Mouse (Mus musculus): ENCODE data around the gene Entpd2. TPM values are rescaled to one million over a fixed set of nuclear protein-coding genes. Genes with fewer than 3 reads are reported as not detected.

The Entpd2 gene
- total RNA-seq, 1 experiment: 0.76 TPM

DNA sequence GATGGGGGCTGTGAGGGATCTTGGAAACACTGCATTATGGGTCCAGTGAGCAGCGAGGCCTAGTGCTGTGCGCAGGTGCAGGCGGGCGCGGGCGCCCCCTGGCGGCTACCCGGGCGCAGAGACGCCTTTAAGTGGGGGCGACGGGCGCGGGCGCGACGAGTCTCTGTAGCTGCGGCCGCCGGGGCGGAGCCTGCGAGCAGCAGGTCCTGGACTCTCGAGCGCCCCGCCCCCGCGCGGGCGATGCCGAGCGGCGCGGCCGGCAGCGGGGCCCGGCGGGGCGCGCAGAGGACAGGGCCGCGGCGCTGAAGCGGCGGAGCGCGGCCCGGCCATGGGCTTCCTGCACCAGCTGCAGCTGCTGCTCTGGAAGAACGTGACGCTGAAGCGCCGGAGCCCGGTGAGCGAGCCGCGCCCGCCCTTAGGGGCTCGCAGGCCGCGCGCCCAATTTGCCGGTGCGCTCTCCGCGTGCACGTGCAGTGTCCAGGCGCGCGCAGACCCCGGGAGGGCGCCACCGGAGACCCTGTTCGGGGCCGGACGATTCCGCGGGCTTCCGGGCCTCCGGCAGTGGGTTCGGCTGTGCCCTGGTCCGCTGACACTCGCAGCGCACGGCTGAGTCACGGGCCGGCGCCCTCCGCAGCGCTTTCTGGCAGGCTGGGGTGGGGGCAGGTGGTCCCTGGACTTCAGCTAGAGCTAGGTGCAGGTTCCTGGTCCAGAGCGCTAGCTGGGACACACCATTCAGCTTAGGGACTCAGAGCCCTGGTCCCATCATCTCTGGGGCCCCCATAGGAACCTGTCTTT, 33.0 kb downstream of the Entpd2 start, which contains the start of gene Abca2:
Gene Abca2 (plus strand): TSS at position 262 of the 795 bp plus-strand sequence.
- peak; percentile 81 for DNase-seq (ENCODE audit: low read depth, low spot score)

DNA sequence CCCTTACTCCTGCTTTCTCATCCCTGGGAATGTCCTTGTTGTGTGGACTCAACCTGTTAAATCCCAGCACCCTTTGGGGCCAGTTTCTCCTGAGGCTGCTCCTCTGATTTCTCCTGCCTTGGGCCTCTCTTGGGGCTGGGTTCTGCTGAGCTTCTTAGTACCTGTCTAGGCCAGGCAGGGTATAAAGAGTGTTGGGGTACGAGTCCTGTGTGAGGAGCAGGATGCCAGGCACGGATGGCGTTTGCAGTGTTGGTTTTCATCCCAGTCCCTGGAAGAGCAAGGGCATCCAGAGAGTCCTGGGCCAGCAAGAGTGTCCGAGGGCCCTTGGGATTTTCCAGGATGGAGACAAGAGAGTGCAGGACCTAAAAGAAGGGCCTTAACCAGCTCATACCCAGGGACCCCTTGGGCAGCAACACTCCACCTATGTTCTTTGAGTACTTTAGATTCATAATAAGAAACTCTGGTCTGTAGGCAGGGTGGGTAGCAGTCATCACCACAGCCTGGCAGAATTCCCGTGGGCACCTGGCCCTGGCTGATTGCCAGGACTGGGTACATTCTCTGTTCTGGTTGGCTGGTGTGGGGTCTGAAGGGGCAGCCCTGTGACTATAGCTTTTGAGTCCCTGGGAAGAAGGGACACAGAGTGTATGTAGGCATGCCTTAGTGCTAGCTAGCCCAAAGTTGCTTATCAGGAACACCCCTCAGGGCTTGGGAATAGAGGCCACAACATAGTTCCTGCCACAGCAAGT, 33.9 kb downstream of the Entpd2 start:
- H3K9me3 ChIP-seq (ENCODE audit: control insufficient read depth, insufficient read depth, low read depth, low read length): no peaks in the 10 kb centered on the region
- H3K9ac ChIP-seq (ENCODE audit: insufficient read depth, low read depth, low read length, poor library complexity, severe bottlenecking): peak overlapping the region; percentile 79; the same call in 1 of the 2 replicates
- TF ChIP-seq CHD2 (IDR thresholded peaks at IDR 0.05; ENCODE audit: low read depth, low read length): no peak
- TF ChIP-seq ZNF384 (IDR thresholded peaks at IDR 0.05; ENCODE audit: low read depth, low read length): no peak
- no peak for TF ChIP-seq MAFK (IDR thresholded peaks at IDR 0.05; ENCODE audit: insufficient read depth, low read depth, low read length)
- TF ChIP-seq ZC3H11A (IDR thresholded peaks at IDR 0.05; ENCODE audit: borderline replicate concordance, low read depth, low read length): no peak
- H3K27ac ChIP-seq (ENCODE audit: insufficient read depth, low read depth, low read length, poor library complexity, severe bottlenecking): no peak overlapping the region
- H3K4me3 ChIP-seq (ENCODE audit: insufficient read depth in 1 of 2, low read depth in 1 of 2, low read length in 2 of 2, poor library complexity in 1 of 2, severe bottlenecking in 1 of 2): peak overlapping the region; percentile 81 to 86; a peak in 3 of 4 replicates
- peaks cover 2% of the 10 kb centered on the region; the same call in 1 of the 2 replicates for H3K36me3 ChIP-seq (ENCODE audit: control insufficient read depth, insufficient read depth, low read length, poor library complexity, severe bottlenecking)
- no peak for DNase-seq (ENCODE audit: low read depth, low spot score)
- H3K4me1 ChIP-seq (ENCODE audit: control insufficient read depth in 2 of 2, insufficient read depth in 2 of 2, low read length in 2 of 2, poor library complexity in 1 of 2): peaks cover 0 to 8% of the 10 kb centered on the region in 2 experiments; a peak in 1 of 4 replicates
- in situ Hi-C loops (cut with MboI; ENCODE audit: low sequenced_read_pairs in 2 of 2, unreplicated experiment in 2 of 2): no loop called here

More for the DNA sequence above, 33.0 kb downstream of the Entpd2 start, which contains the start of gene Abca2:
- no peaks in the 10 kb centered on the region for H3K9me3 ChIP-seq (ENCODE audit: control insufficient read depth, insufficient read depth, low read depth, low read length)
- H3K27ac ChIP-seq (ENCODE audit: insufficient read depth, low read depth, low read length, poor library complexity, severe bottlenecking): no peak within 1 kb of the TSS
- H3K9ac ChIP-seq (ENCODE audit: insufficient read depth, low read depth, low read length, poor library complexity, severe bottlenecking): peak within 1 kb of the TSS; percentile 79
- in situ Hi-C loops (cut with MboI; ENCODE audit: low sequenced_read_pairs in 2 of 2, unreplicated experiment in 2 of 2): no loop called here
- H3K4me3 ChIP-seq (ENCODE audit: insufficient read depth in 1 of 2, low read depth in 1 of 2, low read length in 2 of 2, poor library complexity in 1 of 2, severe bottlenecking in 1 of 2): peak within 1 kb of the TSS; percentile 81 to 86
- H3K36me3 ChIP-seq (ENCODE audit: control insufficient read depth, insufficient read depth, low read length, poor library complexity, severe bottlenecking): no peaks in the 10 kb centered on the region; the same call in 1 of the 2 replicates
- TF ChIP-seq HCFC1 (IDR thresholded peaks at IDR 0.05; ENCODE audit: borderline replicate concordance, insufficient read depth, low read length) (no peak; the same call in 1 of the 2 replicates), CHD2 (IDR thresholded peaks at IDR 0.05; ENCODE audit: low read depth, low read length) (no peak), ZNF384 (IDR thresholded peaks at IDR 0.05; ENCODE audit: low read depth, low read length) (no peak), MAFK (IDR thresholded peaks at IDR 0.05; ENCODE audit: insufficient read depth, low read depth, low read length) (no peak)
- peaks cover 0 to 8% of the 10 kb centered on the region in 2 experiments; a peak in 1 of 4 replicates for H3K4me1 ChIP-seq (ENCODE audit: control insufficient read depth in 2 of 2, insufficient read depth in 2 of 2, low read length in 2 of 2, poor library complexity in 1 of 2)

DNA sequence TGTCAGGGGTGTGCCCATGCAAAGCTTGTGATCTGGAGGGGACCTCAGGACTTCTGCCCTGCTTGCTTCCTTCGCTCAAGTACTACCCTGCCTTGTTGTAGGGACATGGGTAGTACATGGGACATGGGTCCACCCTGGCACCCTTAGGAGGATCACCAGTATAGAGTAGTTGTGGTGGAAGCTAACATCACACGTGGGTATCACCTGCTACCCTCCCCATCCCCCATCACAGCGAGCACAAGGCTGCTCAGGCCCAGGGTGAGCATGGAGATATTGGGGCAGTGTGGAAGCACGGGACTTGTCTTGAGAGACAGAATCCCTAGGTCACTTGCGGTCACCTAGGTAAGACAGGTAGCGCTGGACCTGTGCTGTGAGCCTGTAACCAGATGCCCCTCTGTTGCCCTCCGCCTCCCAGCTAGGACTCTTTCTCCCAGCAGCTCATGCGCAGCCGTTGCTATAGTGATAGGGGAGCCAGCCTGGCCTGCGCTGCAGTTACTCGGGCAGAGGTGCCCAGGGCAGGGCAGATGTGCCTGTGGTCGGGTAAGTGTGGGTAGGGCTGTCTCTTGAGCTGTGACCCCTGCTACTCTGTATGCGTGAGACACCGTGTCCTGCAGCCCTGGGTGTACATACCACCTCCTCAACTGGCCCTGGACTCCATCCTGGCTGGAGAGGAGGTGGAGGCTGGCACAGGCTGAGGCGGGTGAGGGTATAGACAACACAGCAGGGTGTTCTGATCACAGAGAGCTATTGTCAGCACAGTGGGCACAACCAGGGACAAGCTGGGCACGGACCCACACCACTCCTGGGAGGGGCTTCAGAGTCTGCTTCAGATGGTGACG, 34.9 kb downstream of the Entpd2 start:
- no peak overlapping the region for H3K9ac ChIP-seq (ENCODE audit: insufficient read depth, low read depth, low read length, poor library complexity, severe bottlenecking)
- no peak for TF ChIP-seq CHD2 (IDR thresholded peaks at IDR 0.05; ENCODE audit: low read depth, low read length)
- no peak for TF ChIP-seq MAFK (IDR thresholded peaks at IDR 0.05; ENCODE audit: insufficient read depth, low read depth, low read length)
- TF ChIP-seq ZNF384 (IDR thresholded peaks at IDR 0.05; ENCODE audit: low read depth, low read length): no peak
- TF ChIP-seq ZC3H11A (IDR thresholded peaks at IDR 0.05; ENCODE audit: borderline replicate concordance, low read depth, low read length): no peak
- no peak for TF ChIP-seq HCFC1 (IDR thresholded peaks at IDR 0.05; ENCODE audit: borderline replicate concordance, insufficient read depth, low read length)
- peaks cover 9% of the 10 kb centered on the region; the same call in 1 of the 2 replicates for H3K36me3 ChIP-seq (ENCODE audit: control insufficient read depth, insufficient read depth, low read length, poor library complexity, severe bottlenecking)
- no peak overlapping the region for H3K27ac ChIP-seq (ENCODE audit: insufficient read depth, low read depth, low read length, poor library complexity, severe bottlenecking)
- in situ Hi-C loops (cut with MboI; ENCODE audit: low sequenced_read_pairs in 2 of 2, unreplicated experiment in 2 of 2): no loop called here
- H3K9me3 ChIP-seq (ENCODE audit: control insufficient read depth, insufficient read depth, low read depth, low read length): no peaks in the 10 kb centered on the region
- H3K4me3 ChIP-seq (ENCODE audit: insufficient read depth in 1 of 2, low read depth in 1 of 2, low read length in 2 of 2, poor library complexity in 1 of 2, severe bottlenecking in 1 of 2): no peak overlapping the region
- no peak for DNase-seq (ENCODE audit: low read depth, low spot score)
- H3K4me1 ChIP-seq (ENCODE audit: control insufficient read depth in 2 of 2, insufficient read depth in 2 of 2, low read length in 2 of 2, poor library complexity in 1 of 2): peaks cover 0 to 5% of the 10 kb centered on the region in 2 experiments; a peak in 1 of 4 replicates

DNA sequence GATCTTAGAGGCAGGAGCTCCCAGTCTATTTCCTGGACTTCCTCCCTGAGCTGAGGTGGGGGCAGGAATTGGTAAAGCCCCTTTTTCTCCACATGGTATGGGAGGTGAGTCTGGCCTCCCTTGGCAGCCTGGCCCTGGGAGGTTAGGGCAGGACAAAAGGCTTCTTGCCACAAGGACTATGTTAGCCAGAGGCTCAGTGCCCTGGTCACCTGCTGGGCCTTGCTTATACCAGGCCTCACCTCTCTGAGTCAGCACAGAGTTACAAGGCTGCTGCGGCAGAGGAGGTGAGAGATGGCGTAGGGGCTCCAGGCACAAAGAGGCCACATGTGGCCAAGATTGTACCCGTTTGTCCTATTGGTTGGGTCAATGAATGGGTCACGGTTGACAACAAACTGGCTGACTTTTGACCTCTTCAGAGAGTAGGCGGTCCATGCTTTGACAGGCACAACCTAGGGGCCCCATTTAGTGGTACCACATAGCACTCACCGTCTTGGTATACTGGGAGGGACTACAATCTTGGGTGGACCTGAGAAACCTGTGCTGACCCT, 35.7 kb downstream of the Entpd2 start:
- Histone ChIP-seq H3K9ac (ENCODE audit: insufficient read depth, low read depth, low read length, poor library complexity, severe bottlenecking) (no peak overlapping the region), H3K36me3 (ENCODE audit: control insufficient read depth, insufficient read depth, low read length, poor library complexity, severe bottlenecking) (peaks cover 11% of the 10 kb centered on the region; the same call in 1 of the 2 replicates), H3K4me1 (ENCODE audit: control insufficient read depth in 2 of 2, insufficient read depth in 2 of 2, low read length in 2 of 2, poor library complexity in 1 of 2) (peaks cover 0 to 5% of the 10 kb centered on the region in 2 experiments; a peak in 1 of 4 replicates), H3K9me3 (ENCODE audit: control insufficient read depth, insufficient read depth, low read depth, low read length) (no peaks in the 10 kb centered on the region), H3K27ac (ENCODE audit: insufficient read depth, low read depth, low read length, poor library complexity, severe bottlenecking) (no peak overlapping the region), H3K4me3 (ENCODE audit: insufficient read depth in 1 of 2, low read depth in 1 of 2, low read length in 2 of 2, poor library complexity in 1 of 2, severe bottlenecking in 1 of 2) (no peak overlapping the region)
- in situ Hi-C loops (cut with MboI; ENCODE audit: low sequenced_read_pairs in 2 of 2, unreplicated experiment in 2 of 2): no loop called here
- TF ChIP-seq ZC3H11A (IDR thresholded peaks at IDR 0.05; ENCODE audit: borderline replicate concordance, low read depth, low read length) (no peak), ZNF384 (IDR thresholded peaks at IDR 0.05; ENCODE audit: low read depth, low read length) (no peak), MAFK (IDR thresholded peaks at IDR 0.05; ENCODE audit: insufficient read depth, low read depth, low read length) (no peak), HCFC1 (IDR thresholded peaks at IDR 0.05; ENCODE audit: borderline replicate concordance, insufficient read depth, low read length) (no peak), CHD2 (IDR thresholded peaks at IDR 0.05; ENCODE audit: low read depth, low read length) (no peak)
- DNase-seq (ENCODE audit: low read depth, low spot score): no peak

Measured in ES-E14 (cell line).